Mouse (Mus musculus): Measurements from ENCODE around the gene Crabp2. TPM values are rescaled to one million over a fixed set of nuclear protein-coding genes. Genes with fewer than 3 reads are reported as not detected.

Gene Crabp2
- polyA plus RNA-seq, 1 experiment from 2014 or later = 50.7 TPM

- peak overlapping the region; percentile 46 for H3K4me3 ChIP-seq
- H3K27ac ChIP-seq (replicated peaks) = peak overlapping the region; percentile 86
- WGBS = 1% methylated on average over 27 of the region's 27 CpGs
Observed at GRCm38 (mm10) chr3:87960586-87961191, 12.2 kb downstream of the Crabp2 start.

GRCm38 (mm10) chr3:87970184-87970938 is 21.9 kb downstream of the Crabp2 start:
- Histone ChIP-seq H3K9ac (no peak overlapping the region; the same call in 1 of the 2 replicates), H3K4me1 (replicated peaks) (peaks cover 48% of the 10 kb centered on the region), H3K36me3 (no peaks in the 10 kb centered on the region), H3K4me3 (peak overlapping the region; percentile 57), H3K27ac (replicated peaks) (peak overlapping the region; percentile 60), H3K4me2 (peak overlapping the region; percentile 88), H3K9me3 (no peaks in the 10 kb centered on the region), H3K27me3 (no peaks in the 10 kb centered on the region)
- ATAC-seq (ENCODE audit: low FRiP score, low read depth) = no peak
- WGBS = under 1% methylated on average over 21 of the region's 21 CpGs

More at GRCm38 (mm10) chr3:87960586-87961191, 12.2 kb downstream of the Crabp2 start:
- Histone ChIP-seq H3K36me3 (no peaks in the 10 kb centered on the region), H3K4me1 (replicated peaks) (peaks cover 11% of the 10 kb centered on the region), H3K9ac (peak overlapping the region; percentile 62), H3K9me3 (no peaks in the 10 kb centered on the region), H3K4me2 (peak overlapping the region; percentile 86), H3K27me3 (no peaks in the 10 kb centered on the region)
- peak; percentile 97 for ATAC-seq (ENCODE audit: low FRiP score, low read depth)

- Histone ChIP-seq H3K4me1 (replicated peaks) (peaks cover 48% of the 10 kb centered on the region), H3K4me3 (peak within 1 kb of the TSS; percentile 57), H3K27me3 (no peaks in the 10 kb centered on the region), H3K36me3 (no peaks in the 10 kb centered on the region), H3K9me3 (no peaks in the 10 kb centered on the region), H3K4me2 (peak within 1 kb of the TSS; percentile 88), H3K27ac (replicated peaks) (peak within 1 kb of the TSS; percentile 67), H3K9ac (peak within 1 kb of the TSS; percentile 59)
- ATAC-seq (ENCODE audit: low FRiP score, low read depth) = peak; percentile 67
- WGBS = 0% methylated on average over 44 of the region's 44 CpGs
Observed at GRCm38 (mm10) chr3:87970939-87971488, 22.5 kb downstream of the Crabp2 start, which contains the start of gene Nes. TSS of gene Nes (plus strand) at chr3:87971078.

GRCm38 (mm10) chr3:87971489-87972202 is 23.2 kb downstream of the Crabp2 start:
- H3K4me2 ChIP-seq = peak overlapping the region; percentile 88
- peaks cover 48% of the 10 kb centered on the region for H3K4me1 ChIP-seq (replicated peaks)
- WGBS = under 1% methylated on average over 55 of the region's 60 CpGs

GRCm38 (mm10) chr3:87972203-87972664 is 23.8 kb downstream of the Crabp2 start:
- Histone ChIP-seq H3K36me3 (no peaks in the 10 kb centered on the region), H3K9ac (peak overlapping the region; percentile 59), H3K4me1 (replicated peaks) (peaks cover 48% of the 10 kb centered on the region), H3K27me3 (no peaks in the 10 kb centered on the region), H3K4me3 (peak overlapping the region; percentile 57), H3K27ac (replicated peaks) (peak overlapping the region; percentile 67), H3K4me2 (peak overlapping the region; percentile 88), H3K9me3 (no peaks in the 10 kb centered on the region)
- WGBS = 8% methylated on average over 8 of the region's 8 CpGs
- peak; percentile 37 for ATAC-seq (ENCODE audit: low FRiP score, low read depth)

More at GRCm38 (mm10) chr3:87971489-87972202, 23.2 kb downstream of the Crabp2 start:
- Histone ChIP-seq H3K4me3 (peak overlapping the region; percentile 57), H3K36me3 (no peaks in the 10 kb centered on the region), H3K9me3 (no peaks in the 10 kb centered on the region), H3K27me3 (no peaks in the 10 kb centered on the region), H3K27ac (replicated peaks) (peak overlapping the region; percentile 67), H3K9ac (peak overlapping the region; percentile 59)
- ATAC-seq (ENCODE audit: low FRiP score, low read depth) = peak; percentile 1; the same call in 1 of the 2 replicates

- H3K4me3 ChIP-seq = peak overlapping the region; percentile 57
- H3K27me3 ChIP-seq = no peaks in the 10 kb centered on the region
- H3K27ac ChIP-seq (replicated peaks) = peak overlapping the region; percentile 67
- H3K4me2 ChIP-seq = peak overlapping the region; percentile 88
- no peaks in the 10 kb centered on the region for H3K9me3 ChIP-seq
- H3K36me3 ChIP-seq = no peaks in the 10 kb centered on the region
- H3K9ac ChIP-seq = peak overlapping the region; percentile 59
- no peak for ATAC-seq (ENCODE audit: low FRiP score, low read depth)
- 13% methylated on average over 5 of the region's 5 CpGs for WGBS
- peaks cover 48% of the 10 kb centered on the region for H3K4me1 ChIP-seq (replicated peaks)
Observed at GRCm38 (mm10) chr3:87972776-87973175, 24.3 kb downstream of the Crabp2 start.

- no peaks in the 10 kb centered on the region for H3K36me3 ChIP-seq
- ATAC-seq (ENCODE audit: low FRiP score, low read depth) = no peak
- H3K9me3 ChIP-seq = no peaks in the 10 kb centered on the region
- peak overlapping the region; percentile 88 for H3K4me2 ChIP-seq
- peaks cover 48% of the 10 kb centered on the region for H3K4me1 ChIP-seq (replicated peaks)
- peak overlapping the region; percentile 57 for H3K4me3 ChIP-seq
- peak overlapping the region; percentile 75 for H3K27ac ChIP-seq (replicated peaks)
- 17% methylated on average over 14 of the region's 14 CpGs for WGBS
- H3K27me3 ChIP-seq = no peaks in the 10 kb centered on the region
- H3K9ac ChIP-seq = no peak overlapping the region
Observed at GRCm38 (mm10) chr3:87973593-87974380, 25.3 kb downstream of the Crabp2 start.

- WGBS = 11% methylated on average over 12 of the region's 12 CpGs
Observed at GRCm38 (mm10) chr3:87974381-87974987, 26.0 kb downstream of the Crabp2 start.

GRCm38 (mm10) chr3:87979493-87979892 is 31.0 kb downstream of the Crabp2 start:
- Histone ChIP-seq H3K4me2 (no peak overlapping the region), H3K36me3 (no peaks in the 10 kb centered on the region), H3K4me1 (replicated peaks) (peaks cover 45% of the 10 kb centered on the region), H3K27me3 (no peaks in the 10 kb centered on the region), H3K27ac (replicated peaks) (no peak overlapping the region), H3K4me3 (no peak overlapping the region), H3K9ac (no peak overlapping the region), H3K9me3 (no peaks in the 10 kb centered on the region)
- no peak for ATAC-seq (ENCODE audit: low FRiP score, low read depth)
- WGBS = 84% methylated on average over 5 of the region's 5 CpGs

More at GRCm38 (mm10) chr3:87974381-87974987, 26.0 kb downstream of the Crabp2 start:
- Histone ChIP-seq H3K4me3 (0 out of 2 replicates have a peak overlapping the region, but pooled peaks have one; percentile 57), H3K4me1 (replicated peaks) (peaks cover 48% of the 10 kb centered on the region), H3K36me3 (no peaks in the 10 kb centered on the region), H3K9ac (no peak overlapping the region), H3K27ac (replicated peaks) (peak overlapping the region; percentile 75), H3K9me3 (no peaks in the 10 kb centered on the region), H3K27me3 (no peaks in the 10 kb centered on the region), H3K4me2 (peak overlapping the region; percentile 88)
- ATAC-seq (ENCODE audit: low FRiP score, low read depth) = peak; percentile 66

- no peak overlapping the region; the same call in 1 of the 2 replicates for H3K27ac ChIP-seq (replicated peaks)
- no peak for ATAC-seq (ENCODE audit: low FRiP score, low read depth)
- H3K4me1 ChIP-seq (replicated peaks) = peaks cover 43% of the 10 kb centered on the region
- WGBS = 69% methylated on average over 3 of the region's 3 CpGs
- H3K4me2 ChIP-seq = no peak overlapping the region
- H3K27me3 ChIP-seq = no peaks in the 10 kb centered on the region
- no peak overlapping the region for H3K4me3 ChIP-seq
- no peaks in the 10 kb centered on the region for H3K9me3 ChIP-seq
- H3K36me3 ChIP-seq = no peaks in the 10 kb centered on the region
- H3K9ac ChIP-seq = no peak overlapping the region
Observed at GRCm38 (mm10) chr3:87980085-87980484, 31.6 kb downstream of the Crabp2 start.

All from hindbrain, embryonic 15.5 days (tissue).